Mouse (Mus musculus): ENCODE data around the gene Polr2b.

DNA sequence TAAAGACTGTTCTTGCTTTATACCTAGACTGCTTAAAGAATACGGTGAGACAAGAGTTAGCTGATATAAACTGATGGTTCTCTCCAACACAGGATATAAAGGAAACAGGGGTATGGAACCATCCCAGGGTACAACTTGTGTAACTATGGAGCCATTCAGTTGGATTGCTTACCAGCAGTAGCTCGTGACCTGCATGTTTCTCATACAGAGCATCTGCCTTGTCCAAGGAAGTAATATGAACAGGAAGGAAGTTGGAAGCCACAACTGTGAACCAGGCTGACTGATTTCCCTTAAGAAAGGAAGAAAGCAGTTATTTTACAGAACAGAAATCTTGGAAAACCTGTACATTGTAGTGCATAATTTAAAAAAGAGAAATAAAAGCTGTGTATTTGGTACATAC is 10.5 kb upstream of the Polr2b start:
- TF ChIP-seq CEBPB (IDR thresholded peaks at IDR 0.05; ENCODE audit: low read depth) (no peak), CTCF (IDR thresholded peaks at IDR 0.05; ENCODE audit: control insufficient read depth, insufficient read depth, insufficient read length) (no peak)
